Mouse (Mus musculus): ENCODE results near the gene Chil4.

Gene Chil4

GRCm38 (mm10) chr3:106170522-106171053, 48.7 kb downstream of the Chil4 start:
- intact Hi-C loops (cut with DNase I), result no loop called here

- intact Hi-C loops (cut with DNase I), result no loop called here
Observed at GRCm38 (mm10) chr3:106167464-106167863, 51.8 kb downstream of the Chil4 start, which contains the start of gene Chil3. Chil3 (minus strand) TSS chr3:106167564.

GRCm38 (mm10) chr3:106154413-106154812, 64.9 kb downstream of the Chil4 start:
- intact Hi-C loops (cut with DNase I), result no loop called here

Data from adrenal gland (tissue).